Mouse (Mus musculus): ENCODE results near the gene Asl. TPM values are rescaled to one million over a fixed set of nuclear protein-coding genes. Genes with fewer than 3 reads are reported as not detected.

Gene Asl
- 10.3 TPM for polyA plus RNA-seq (2015; fragmentation: Illumina TruSeq; extraction: RNeasy Lipid Tissue Mini Kit (QIAGEN cat#74804); ENCODE audit: insufficient read depth, low read depth, low replicate concordance)

GRCm38 (mm10) chr5:130029142-130029897 is at the start of gene Asl, which contains the start of gene Crcp:
Asl (minus strand) TSS chr5:130029247.
Crcp (plus strand) TSS chr5:130029290.

GRCm38 (mm10) chr5:130073026-130073425 is 44.0 kb upstream of the Asl start, which contains the start of gene Tpst1:
Tpst1 (plus strand) TSS chr5:130073326.

GRCm38 (mm10) chr5:130002301-130003146 is 26.5 kb downstream of the Asl start, which contains the start of gene Gusb:
Gusb (minus strand) TSS chr5:130003049.

Other genes starting within 250 kb of the Asl start
- 2.6 TPM for gene Psph, start 241.8 kb downstream of the Asl start, polyA plus RNA-seq (2015; fragmentation: Illumina TruSeq; extraction: RNeasy Lipid Tissue Mini Kit (QIAGEN cat#74804); ENCODE audit: insufficient read depth, low read depth, low replicate concordance)
- 2.6 TPM for gene Sumf2, start 182.3 kb downstream of the Asl start, polyA plus RNA-seq (2015; fragmentation: Illumina TruSeq; extraction: RNeasy Lipid Tissue Mini Kit (QIAGEN cat#74804); ENCODE audit: insufficient read depth, low read depth, low replicate concordance)
- gene Chchd2, start 141.8 kb downstream of the Asl start, polyA plus RNA-seq (2015; fragmentation: Illumina TruSeq; extraction: RNeasy Lipid Tissue Mini Kit (QIAGEN cat#74804); ENCODE audit: insufficient read depth, low read depth, low replicate concordance) = 114 TPM
- gene Zbed5, start 133.5 kb downstream of the Asl start, polyA plus RNA-seq (2015; fragmentation: Illumina TruSeq; extraction: RNeasy Lipid Tissue Mini Kit (QIAGEN cat#74804); ENCODE audit: insufficient read depth, low read depth, low replicate concordance) = 0.72 TPM
- gene Phkg1, start 130.7 kb downstream of the Asl start, polyA plus RNA-seq (2015; fragmentation: Illumina TruSeq; extraction: RNeasy Lipid Tissue Mini Kit (QIAGEN cat#74804); ENCODE audit: insufficient read depth, low read depth, low replicate concordance) = 0.48 TPM
- 0.44 TPM for gene Nupr1l, start 120.7 kb downstream of the Asl start, polyA plus RNA-seq (2015; fragmentation: Illumina TruSeq; extraction: RNeasy Lipid Tissue Mini Kit (QIAGEN cat#74804); ENCODE audit: insufficient read depth, low read depth, low replicate concordance)
- 5.3 TPM for gene Vkorc1l1, start 87.3 kb downstream of the Asl start, polyA plus RNA-seq (2015; fragmentation: Illumina TruSeq; extraction: RNeasy Lipid Tissue Mini Kit (QIAGEN cat#74804); ENCODE audit: insufficient read depth, low read depth, low replicate concordance)
- 9.7 TPM for gene Gusb, start 26.2 kb downstream of the Asl start, polyA plus RNA-seq (2015; fragmentation: Illumina TruSeq; extraction: RNeasy Lipid Tissue Mini Kit (QIAGEN cat#74804); ENCODE audit: insufficient read depth, low read depth, low replicate concordance)
- gene Crcp, start within 50 bp of the Asl start, polyA plus RNA-seq (2015; fragmentation: Illumina TruSeq; extraction: RNeasy Lipid Tissue Mini Kit (QIAGEN cat#74804); ENCODE audit: insufficient read depth, low read depth, low replicate concordance) = 5.2 TPM
- 10.3 TPM for gene Tpst1, start 44.1 kb upstream of the Asl start, polyA plus RNA-seq (2015; fragmentation: Illumina TruSeq; extraction: RNeasy Lipid Tissue Mini Kit (QIAGEN cat#74804); ENCODE audit: insufficient read depth, low read depth, low replicate concordance)
- 0.96 TPM for gene Kctd7, start 115.6 kb upstream of the Asl start, polyA plus RNA-seq (2015; fragmentation: Illumina TruSeq; extraction: RNeasy Lipid Tissue Mini Kit (QIAGEN cat#74804); ENCODE audit: insufficient read depth, low read depth, low replicate concordance)
- 6.7 TPM for gene Rabgef1, start 142.6 kb upstream of the Asl start, polyA plus RNA-seq (2015; fragmentation: Illumina TruSeq; extraction: RNeasy Lipid Tissue Mini Kit (QIAGEN cat#74804); ENCODE audit: insufficient read depth, low read depth, low replicate concordance)
- gene Tmem248, start 187.8 kb upstream of the Asl start, polyA plus RNA-seq (2015; fragmentation: Illumina TruSeq; extraction: RNeasy Lipid Tissue Mini Kit (QIAGEN cat#74804); ENCODE audit: insufficient read depth, low read depth, low replicate concordance) = 17.0 TPM
- 19.0 TPM for gene Sbds, start 226.3 kb upstream of the Asl start, polyA plus RNA-seq (2015; fragmentation: Illumina TruSeq; extraction: RNeasy Lipid Tissue Mini Kit (QIAGEN cat#74804); ENCODE audit: insufficient read depth, low read depth, low replicate concordance)
- 2.7 TPM for gene Tyw1, start 226.4 kb upstream of the Asl start, polyA plus RNA-seq (2015; fragmentation: Illumina TruSeq; extraction: RNeasy Lipid Tissue Mini Kit (QIAGEN cat#74804); ENCODE audit: insufficient read depth, low read depth, low replicate concordance)

Data from pancreas, adult 10 weeks (tissue).